Mouse (Mus musculus) adrenal gland, postnatal 25 days (tissue): ENCODE measurements at regions not wholly inside any gene's neighbourhood (a gene's known extent, or its start where the extent isn't known, plus 50 kb on each side); places are given as distances from the start of the nearest gene placed in this dataset.

Experiments
- DNase-seq: peaks from one replicate; pipeline ENCODE4 v3.0.0; 2021; ENCODE audit warnings: mixed read lengths

- DNase-seq = no peak
These were observed 192.7 kb downstream of the Brinp2 start for GRCm38 (mm10) chr1:158163411-158163810.

- DNase-seq = no peak
These were observed 186.1 kb downstream of the Brinp2 start for GRCm38 (mm10) chr1:158170006-158170405.

DNA sequence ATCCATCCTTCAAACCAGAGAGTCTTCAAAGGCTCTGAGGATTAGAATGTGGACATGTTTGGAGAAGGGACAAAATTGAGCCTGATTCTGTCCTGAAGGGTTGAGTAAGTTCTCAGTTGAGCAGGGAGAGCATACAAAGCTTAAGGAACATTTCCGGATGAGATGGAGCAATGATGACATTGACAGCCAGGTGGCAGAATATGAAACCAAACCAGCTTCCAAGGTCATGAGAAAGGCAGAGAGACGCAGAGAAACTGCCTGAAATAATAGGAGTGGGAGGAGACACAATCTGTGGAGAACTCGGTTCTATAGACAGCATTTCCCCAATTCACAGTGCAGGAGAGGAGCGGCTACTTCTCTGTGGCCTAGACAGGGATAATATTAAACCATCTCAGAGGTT, 176.0 kb downstream of the Brinp2 start:
- no peak for DNase-seq

DNA sequence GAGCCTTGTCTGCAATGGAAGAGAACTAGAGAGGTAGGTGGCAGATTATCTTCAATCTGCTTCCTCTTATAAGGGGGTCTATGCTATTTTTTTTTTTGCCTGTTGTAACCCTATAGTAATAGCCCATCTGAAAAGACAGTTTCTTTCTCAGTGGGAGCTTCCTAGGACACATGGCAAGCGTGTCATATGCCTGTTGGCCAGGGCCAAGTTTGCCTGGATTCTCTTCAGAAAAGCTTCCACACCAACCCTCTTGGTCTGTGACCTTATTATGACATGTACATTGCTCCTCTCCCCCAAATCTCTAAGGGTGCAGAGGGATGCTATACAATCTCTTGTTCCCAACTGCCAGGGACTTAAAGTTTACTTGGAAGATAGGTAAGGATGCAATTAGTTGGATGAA, 174.8 kb downstream of the Brinp2 start:
- no peak for DNase-seq

GRCm38 (mm10) chr1:158187651-158188050, 168.5 kb downstream of the Brinp2 start:
- DNase-seq = no peak

DNA sequence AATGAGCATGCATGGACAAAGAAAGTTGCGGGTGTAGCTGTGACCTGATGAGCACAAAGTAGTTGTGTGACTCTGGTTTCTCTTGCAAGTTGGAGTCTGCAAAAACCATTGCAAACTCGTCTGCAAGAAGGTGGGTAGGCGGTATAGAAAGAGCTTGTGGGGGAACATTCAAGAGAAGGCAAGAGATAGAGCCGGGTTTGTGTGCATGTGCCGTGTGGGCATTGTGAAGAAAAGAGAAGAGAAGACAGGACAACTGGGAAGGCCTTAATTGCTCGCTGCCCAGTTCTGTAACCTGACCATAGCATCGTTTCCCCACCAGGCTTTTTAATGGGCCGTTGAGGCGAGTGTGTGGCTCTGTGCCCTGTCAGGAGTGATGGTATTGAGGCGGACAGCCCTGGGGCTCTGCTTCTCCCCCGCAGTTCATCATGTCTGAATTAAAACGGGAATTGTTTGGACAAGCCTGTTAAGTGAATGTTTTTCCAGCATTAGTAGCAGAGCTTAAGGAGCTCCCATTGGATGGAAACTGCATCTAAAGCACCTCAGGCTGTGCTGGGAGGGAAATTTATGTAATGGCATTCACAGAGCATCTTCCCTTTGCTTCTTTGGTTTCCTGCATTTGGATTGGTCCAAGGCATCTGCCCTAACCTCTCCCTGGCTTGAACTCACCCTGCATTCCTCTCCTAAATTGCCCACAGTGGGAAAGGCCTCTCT, 163.1 kb downstream of the Brinp2 start:
- no peak for DNase-seq

- DNase-seq = no peak
These were observed 162.1 kb downstream of the Brinp2 start for GRCm38 (mm10) chr1:158193968-158194565.
